Mouse (Mus musculus) right cerebral cortex, postnatal 4 days (tissue): ENCODE measurements around the gene Ly9.

Source experiments
- DNase-seq: peaks from one replicate; pipeline ENCODE4 v3.0.0-alpha.2; 2022

The Ly9 gene

DNA sequence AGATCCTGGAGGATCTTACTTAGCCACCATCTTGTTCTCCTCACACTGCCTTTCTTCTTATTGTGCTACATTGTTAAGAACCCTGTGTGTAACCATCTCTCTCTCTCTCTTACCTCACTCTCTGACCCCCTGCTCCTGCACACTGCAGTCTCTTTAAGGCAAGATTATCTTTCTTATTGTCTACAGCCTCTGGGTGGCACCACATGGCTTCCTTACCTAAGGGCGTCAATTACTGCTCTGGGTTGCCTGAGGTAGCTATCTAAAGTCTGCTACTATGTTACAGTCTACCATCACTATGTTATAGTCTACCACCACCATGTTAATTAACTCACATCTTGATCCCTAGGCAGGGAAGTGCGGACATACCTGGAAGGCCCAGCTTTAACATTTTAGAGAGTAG lies 38.8 kb downstream of the Ly9 start:
- DNase-seq = no peak

GRCm38 (mm10) chr1:171566777-171567176 lies 40.4 kb downstream of the Ly9 start:
- DNase-seq = peak; percentile 54

- no peak for DNase-seq
These were observed 41.3 kb downstream of the Ly9 start for GRCm38 (mm10) chr1:171565888-171566287.

GRCm38 (mm10) chr1:171564247-171564646 lies 43.0 kb downstream of the Ly9 start:
- DNase-seq = no peak

DNA sequence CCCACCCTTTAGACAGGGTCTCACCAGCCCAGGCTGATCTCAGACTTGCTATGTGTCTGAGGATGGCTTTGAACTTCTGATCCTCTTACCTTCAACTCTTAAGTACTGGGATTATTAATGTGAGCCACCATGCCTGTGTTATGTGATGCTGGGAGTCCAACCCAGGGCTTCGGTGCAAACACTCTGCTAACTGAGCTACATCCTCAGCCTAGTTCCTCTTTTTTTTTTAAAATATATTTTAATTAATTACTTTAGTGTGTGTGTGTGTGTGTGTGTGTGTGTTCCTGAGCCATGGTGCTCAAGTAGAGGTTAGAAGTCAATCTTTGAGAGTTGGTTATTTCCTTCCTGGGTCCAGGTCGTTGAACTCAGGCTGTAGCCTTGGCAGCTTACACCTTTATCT lies 44.2 kb downstream of the Ly9 start:
- DNase-seq = no peak

GRCm38 (mm10) chr1:171561639-171562225 lies 45.5 kb downstream of the Ly9 start:
- no peak for DNase-seq

- DNase-seq = no peak
These were observed 46.0 kb downstream of the Ly9 start for GRCm38 (mm10) chr1:171561200-171561599.

DNA sequence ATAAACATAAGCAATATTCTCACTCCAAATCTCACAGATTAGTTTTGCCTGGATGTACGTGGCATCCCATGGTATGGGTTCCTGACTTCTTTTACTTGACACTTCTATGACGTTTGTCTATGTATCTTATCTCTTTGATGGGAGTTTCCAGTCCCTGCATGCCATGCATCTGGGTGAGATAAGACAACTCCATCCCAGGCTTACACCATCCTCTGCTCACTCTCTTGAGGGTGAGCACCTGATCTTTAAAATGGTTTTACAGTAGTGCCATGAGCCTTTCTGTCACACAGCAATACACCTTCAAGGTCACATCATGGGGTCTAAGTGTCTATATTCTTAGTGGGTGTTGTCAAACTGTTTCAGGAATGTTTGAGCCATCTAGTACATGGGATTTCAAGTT lies 46.9 kb downstream of the Ly9 start:
- DNase-seq = no peak

DNA sequence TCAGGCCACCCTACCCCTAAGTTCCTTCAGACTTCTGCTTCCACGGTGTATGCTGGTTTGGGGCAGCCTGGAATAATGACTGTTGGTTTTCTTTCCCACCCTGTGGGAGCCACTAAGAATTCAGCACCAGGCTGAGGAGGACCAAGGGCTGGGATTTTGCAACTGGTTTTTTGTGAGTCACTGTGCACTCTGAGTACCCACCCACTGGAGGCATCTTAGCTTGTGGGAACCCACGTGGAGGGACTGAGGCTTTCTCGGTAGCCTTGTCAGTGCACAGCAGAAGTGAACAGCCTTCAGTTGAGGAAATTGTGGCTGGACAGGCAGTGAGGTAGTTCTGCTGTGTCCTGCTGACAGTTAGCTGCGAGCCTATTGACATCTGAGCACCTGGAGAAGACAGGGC lies 48.3 kb downstream of the Ly9 start, which contains the start of gene Cd244a:
Gene Cd244a, plus strand, starts transcription at position 296 of the 400 bp plus-strand sequence.
- DNase-seq = no peak

GRCm38 (mm10) chr1:171558407-171558806 lies 48.8 kb downstream of the Ly9 start:
- no peak for DNase-seq

- no peak for DNase-seq
These were observed 50.8 kb downstream of the Ly9 start for GRCm38 (mm10) chr1:171556366-171556765.

DNA sequence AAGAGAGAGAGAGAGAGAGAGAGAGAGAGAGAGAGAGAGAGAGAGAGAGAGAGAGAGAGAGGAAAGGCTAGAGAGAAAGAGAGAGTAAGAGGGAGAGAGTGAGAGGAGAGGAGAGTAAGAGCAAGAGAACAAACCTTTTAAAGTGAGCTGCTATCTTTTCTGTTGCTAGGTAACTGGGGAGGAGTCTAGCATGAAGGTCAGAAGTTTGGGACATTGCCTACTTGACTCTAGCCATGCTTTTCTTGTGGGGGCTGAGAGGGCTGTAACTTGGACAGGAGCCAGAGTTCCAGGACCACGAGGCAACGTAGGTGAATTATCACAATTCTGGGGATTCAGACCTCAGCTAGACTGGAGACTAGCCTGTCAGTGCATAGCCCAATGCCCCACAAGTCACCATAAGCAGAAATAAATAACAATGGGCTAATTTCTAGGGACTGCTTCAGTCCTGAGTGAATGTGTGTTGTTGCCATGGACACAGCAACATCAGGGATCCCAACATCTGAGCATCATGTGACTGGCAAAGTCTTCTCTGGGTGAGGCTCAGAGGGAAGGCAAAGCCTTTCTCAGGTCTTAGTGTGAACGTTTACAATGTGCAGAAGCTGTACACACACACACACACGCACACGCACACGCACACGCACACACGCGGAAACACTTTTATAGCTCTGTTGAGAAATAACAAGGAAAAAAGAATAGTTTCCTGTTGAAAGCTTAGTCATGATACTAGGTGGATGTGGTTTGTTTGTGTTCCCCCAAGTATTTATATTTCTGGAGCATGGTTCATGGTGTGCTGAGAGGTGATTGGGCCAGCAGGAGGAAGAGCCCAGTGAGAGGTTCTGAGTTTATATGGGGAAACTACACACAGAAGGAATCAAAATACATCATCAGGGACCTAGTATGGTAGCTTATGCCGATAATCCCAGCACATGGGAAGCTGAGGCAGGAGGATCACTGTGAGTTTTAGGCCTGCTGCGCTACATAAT lies 53.6 kb downstream of the Ly9 start:
- DNase-seq = no peak

GRCm38 (mm10) chr1:171552230-171552629 lies 55.0 kb downstream of the Ly9 start:
- no peak for DNase-seq

- DNase-seq = no peak
These were observed 55.9 kb downstream of the Ly9 start for GRCm38 (mm10) chr1:171551326-171551725.

GRCm38 (mm10) chr1:171540694-171541093 lies 66.5 kb downstream of the Ly9 start:
- DNase-seq = no peak
